Mouse (Mus musculus) CH12.LX (cell line): ENCODE measurements at regions not wholly inside any gene's neighbourhood (a gene's known extent, or its start where the extent isn't known, plus 50 kb on each side); places are given as distances from the start of the nearest gene placed in this dataset.

Experiments
- DNase-seq: peaks from one replicate; pipeline ENCODE4 v3.0.0-alpha.2; 2013; ENCODE audit errors: extremely low read depth
- H3K27ac ChIP-seq: 2 replicates; pipeline ENCODE4 v1.5.1; 2012; ENCODE audit warnings: low read depth, mild to moderate bottlenecking, control low read depth, moderate library complexity; ENCODE audit not compliant: insufficient read depth
- H3K27me3 ChIP-seq: replicated peaks from 2 replicates; pipeline ENCODE3; 2012; ENCODE audit warnings: inconsistent platforms
- H3K36me3 ChIP-seq, 2 experiments: replicated peaks in 1 of 2; 2 replicates each; pipeline versions ENCODE3 to v1.6.1; 2012; ENCODE audit warnings: inconsistent platforms in 1 of 2, low read length in 1 of 2, mild to moderate bottlenecking in 1 of 2, mixed read lengths in 1 of 2, moderate library complexity in 1 of 2; ENCODE audit not compliant: control insufficient read depth in 1 of 2, insufficient read depth in 1 of 2
- H3K4me1 ChIP-seq, 2 experiments: 2 replicates each; pipeline ENCODE4 v1.6.1; 2012; ENCODE audit warnings: inconsistent platforms in 1 of 2, moderate library complexity in 1 of 2; ENCODE audit not compliant: insufficient read depth in 2 of 2, control insufficient read depth in 1 of 2
- H3K4me2 ChIP-seq: 2 replicates; pipeline ENCODE4 v1.6.1; 2012; ENCODE audit warnings: low read depth, mild to moderate bottlenecking, control low read depth; ENCODE audit not compliant: poor library complexity, insufficient read depth, severe bottlenecking
- H3K4me3 ChIP-seq, 3 experiments: fragments of 150-350 bp in 1 of 3; sonication (generic) in 1 of 3; replicated peaks in 1 of 3; 2 replicates each; pipeline versions ENCODE3 to v1.5.1; 2011 to 2012; ENCODE audit warnings: low read depth in 2 of 3, low read length in 2 of 3, mild to moderate bottlenecking in 2 of 3, moderate library complexity in 2 of 3, control low read depth in 1 of 3, improper control_type of control experiment in 1 of 3, inconsistent platforms in 1 of 3, mixed read lengths in 1 of 3; ENCODE audit not compliant: poor library complexity in 1 of 3
- H3K79me2 ChIP-seq: replicated peaks from 2 replicates; pipeline ENCODE4 v1.6.1; 2012; ENCODE audit warnings: mild to moderate bottlenecking, moderate library complexity; ENCODE audit not compliant: control insufficient read depth, poor library complexity, insufficient read depth, severe bottlenecking; ENCODE audit errors: extremely low read depth
- H3K9ac ChIP-seq: 2 replicates; pipeline ENCODE4 v1.6.1; 2012; ENCODE audit warnings: low read depth, mild to moderate bottlenecking, control low read depth, moderate library complexity; ENCODE audit not compliant: insufficient read depth
- H3K9me3 ChIP-seq: replicated peaks from 2 replicates; pipeline ENCODE3; 2012; ENCODE audit warnings: low read length, inconsistent platforms, mixed read lengths
- BHLHE40 ChIP-seq: IDR thresholded peaks from 2 replicates; pipeline ENCODE4 v1.6.1; 2011; ENCODE audit warnings: mild to moderate bottlenecking, low read depth, low read length, improper control_type of control experiment
- CHD1 ChIP-seq: IDR thresholded peaks from 2 replicates; pipeline ENCODE4 v1.6.1; 2012; ENCODE audit warnings: low read depth, low read length, improper control_type of control experiment, inconsistent platforms
- GABPA ChIP-seq: IDR thresholded peaks from 2 replicates; pipeline ENCODE4 v1.6.1; 2012; ENCODE audit warnings: low read depth, low read length, improper control_type of control experiment, inconsistent platforms; ENCODE audit not compliant: insufficient replicate concordance
- JUND ChIP-seq: conservative IDR thresholded peaks from 2 replicates; pipeline ENCODE4 v1.6.1; 2011; ENCODE audit warnings: low read depth, low read length, improper control_type of control experiment
- MAFK ChIP-seq: IDR thresholded peaks from 2 replicates; pipeline ENCODE4 v1.6.1; 2011; ENCODE audit warnings: low read length, improper control_type of control experiment; ENCODE audit not compliant: insufficient replicate concordance
- MAZ ChIP-seq: IDR thresholded peaks from 2 replicates; pipeline ENCODE4 v1.6.1; 2012; ENCODE audit warnings: low read depth, mild to moderate bottlenecking, inconsistent platforms, low read length, improper control_type of control experiment, moderate library complexity
- MXI1 ChIP-seq: IDR thresholded peaks from 2 replicates; pipeline ENCODE4 v1.6.1; 2011; ENCODE audit warnings: mild to moderate bottlenecking, low read depth, low read length, improper control_type of control experiment
- MYC ChIP-seq: IDR thresholded peaks from 2 replicates; pipeline ENCODE4 v1.6.1; 2011; ENCODE audit warnings: low read depth, mild to moderate bottlenecking, improper control_type of control experiment, low read length
- NELFE ChIP-seq: IDR thresholded peaks from 2 replicates; pipeline ENCODE4 v1.6.1; 2011; ENCODE audit warnings: low read depth, low read length, improper control_type of control experiment
- POLR2A ChIP-seq: IDR thresholded peaks from 2 replicates; pipeline ENCODE4 v1.6.1; 2011; ENCODE audit warnings: low read depth, mild to moderate bottlenecking, improper control_type of control experiment, low read length
- POLR2AphosphoS2 ChIP-seq: IDR thresholded peaks from 2 replicates; pipeline ENCODE4 v1.6.1; 2011; ENCODE audit warnings: low read depth, low read length, improper control_type of control experiment
- RAD21 ChIP-seq: IDR thresholded peaks from 2 replicates; pipeline ENCODE4 v1.6.1; 2011; ENCODE audit warnings: low read depth, mild to moderate bottlenecking, low read length, improper control_type of control experiment, moderate library complexity
- RCOR1 ChIP-seq: conservative IDR thresholded peaks from 2 replicates; pipeline ENCODE4 v1.6.1; 2012; ENCODE audit warnings: low read depth, mild to moderate bottlenecking, inconsistent platforms, low read length, improper control_type of control experiment
- SMC3 ChIP-seq: IDR thresholded peaks from 2 replicates; pipeline ENCODE4 v1.6.1; 2011; ENCODE audit warnings: low read depth, low read length, improper control_type of control experiment
- TCF12 ChIP-seq: IDR thresholded peaks from 2 replicates; pipeline ENCODE4 v1.6.1; 2014; ENCODE audit warnings: low read depth, mild to moderate bottlenecking, inconsistent platforms, low read length, improper control_type of control experiment
- ZC3H11A ChIP-seq: IDR thresholded peaks from 2 replicates; pipeline ENCODE4 v1.6.1; 2012; ENCODE audit warnings: low read depth, mild to moderate bottlenecking, inconsistent platforms, low read length, improper control_type of control experiment
- ZKSCAN1 ChIP-seq: IDR thresholded peaks from 2 replicates; pipeline ENCODE4 v1.6.1; 2012; ENCODE audit warnings: low read depth, inconsistent platforms, low read length, improper control_type of control experiment, borderline replicate concordance
- ZMIZ1 ChIP-seq: IDR thresholded peaks from 2 replicates; pipeline ENCODE4 v1.6.1; 2012; ENCODE audit warnings: low read depth, mild to moderate bottlenecking, inconsistent platforms, low read length, improper control_type of control experiment
- ZNF384 ChIP-seq: IDR thresholded peaks from 2 replicates; pipeline ENCODE4 v1.6.1; 2012; ENCODE audit warnings: low read depth, low read length, improper control_type of control experiment, inconsistent platforms
- dilution Hi-C: fragments of 300-500 bp; cut with MboI; formaldehyde crosslinking; loops from 2 replicates; pipeline ENCODE4 v1.14.3; 2020; ENCODE audit warnings: low sequenced_read_pairs; ENCODE audit not compliant: extremely low pct_unique_long_range_greater_than_20kb, extremely low pct_ligation_motif_present
- in situ Hi-C: fragments of 300-500 bp; cut with MboI; formaldehyde crosslinking; loops from 3 replicates; pipeline ENCODE4 v1.14.3; 2019; ENCODE audit warnings: low sequenced_read_pairs, low pct_ligation_motif_present, low pct_unique_long_range_greater_than_20kb, mixed read lengths

- in situ Hi-C loops = no loop called here
- Histone ChIP-seq H3K9me3 (no peaks in the 10 kb centered on the region), H3K4me3 (no peak overlapping the region)
- TF ChIP-seq MXI1 (no peak), NELFE (no peak), ZC3H11A (no peak), ZMIZ1 (no peak), ZNF384 (no peak), TCF12 (no peak), POLR2AphosphoS2 (no peak)
- TF ChIP-seq, all 38 proteins: peak for 0
- Histone ChIP-seq H3K9ac (no peak overlapping the region), H3K36me3 (no peaks in the 10 kb centered on the region), H3K27ac (no peak overlapping the region), H3K4me1 (peaks cover 0 to 9% of the 10 kb centered on the region in 2 experiments; a peak in 1 of 4 replicates), H3K27me3 (no peaks in the 10 kb centered on the region), H3K4me2 (no peak overlapping the region), H3K79me2 (no peaks in the 10 kb centered on the region)
- no peak for DNase-seq
- dilution Hi-C loops = no loop called here
Measured at GRCm38 (mm10) chr12:70731498-70731897, 93.8 kb upstream of the Frmd6 start.

GRCm38 (mm10) chr12:70732591-70732990 lies 92.7 kb upstream of the Frmd6 start:
- Histone ChIP-seq H3K4me2 (no peak overlapping the region), H3K27me3 (no peaks in the 10 kb centered on the region), H3K27ac (no peak overlapping the region), H3K9ac (no peak overlapping the region), H3K9me3 (no peaks in the 10 kb centered on the region), H3K4me3 (no peak overlapping the region), H3K79me2 (no peaks in the 10 kb centered on the region), H3K36me3 (no peaks in the 10 kb centered on the region), H3K4me1 (peaks cover 0 to 9% of the 10 kb centered on the region in 2 experiments; a peak in 1 of 4 replicates)
- in situ Hi-C loops = no loop called here
- DNase-seq = no peak
- no peak for TF ChIP-seq MYC
- no peak for TF ChIP-seq ZNF384
- TF ChIP-seq RAD21 = no peak
- TF ChIP-seq GABPA = no peak
- TF ChIP-seq ZMIZ1 = no peak
- no peak for TF ChIP-seq RCOR1
- TF ChIP-seq SMC3 = no peak
- no peak for TF ChIP-seq MAZ
- no peak for TF ChIP-seq JUND
- dilution Hi-C loops = no loop called here

GRCm38 (mm10) chr12:70738554-70738953 lies 86.8 kb upstream of the Frmd6 start:
- TF ChIP-seq BHLHE40 = no peak
- TF ChIP-seq MAFK = no peak
- no peak for TF ChIP-seq ZKSCAN1
- no peak for TF ChIP-seq CHD1
- no peak for TF ChIP-seq RAD21
- no peak for TF ChIP-seq RCOR1
- TF ChIP-seq MXI1 = no peak
- no peak for TF ChIP-seq GABPA
- TF ChIP-seq POLR2A = no peak
- DNase-seq = no peak
- dilution Hi-C loops = no loop called here

More at GRCm38 (mm10) chr12:70738554-70738953, 86.8 kb upstream of the Frmd6 start:
- Histone ChIP-seq H3K27me3 (no peaks in the 10 kb centered on the region), H3K36me3 (no peaks in the 10 kb centered on the region), H3K79me2 (no peaks in the 10 kb centered on the region), H3K4me2 (no peak overlapping the region), H3K27ac (no peak overlapping the region), H3K4me1 (peaks cover 0 to 14% of the 10 kb centered on the region in 2 experiments; a peak in 2 of 4 replicates), H3K4me3 (no peak overlapping the region), H3K9ac (no peak overlapping the region), H3K9me3 (no peaks in the 10 kb centered on the region)
- in situ Hi-C loops = no loop called here
